Mouse (Mus musculus): ENCODE results near the gene Psma4.
"Not testable (repeated sequence)": the region's sequence is repeated elsewhere in the genome, so short reads cannot be mapped to it uniquely, and the experiment has no call there.

Psma4 gene

GRCm38 (mm10) chr9:54950575-54951321, at the start of gene Psma4, which contains the start of gene AY074887:
Gene Psma4, plus strand, starts transcription at chr9:54950790.
Gene AY074887, minus strand, starts transcription at chr9:54950998.
- peak; percentile 89 for DNase-seq (ENCODE audit: extremely low read depth, low read depth)

- no peak for DNase-seq (ENCODE audit: extremely low read depth, low read depth)
Measured at GRCm38 (mm10) chr9:54909446-54909845, 41.1 kb upstream of the Psma4 start.

DNA sequence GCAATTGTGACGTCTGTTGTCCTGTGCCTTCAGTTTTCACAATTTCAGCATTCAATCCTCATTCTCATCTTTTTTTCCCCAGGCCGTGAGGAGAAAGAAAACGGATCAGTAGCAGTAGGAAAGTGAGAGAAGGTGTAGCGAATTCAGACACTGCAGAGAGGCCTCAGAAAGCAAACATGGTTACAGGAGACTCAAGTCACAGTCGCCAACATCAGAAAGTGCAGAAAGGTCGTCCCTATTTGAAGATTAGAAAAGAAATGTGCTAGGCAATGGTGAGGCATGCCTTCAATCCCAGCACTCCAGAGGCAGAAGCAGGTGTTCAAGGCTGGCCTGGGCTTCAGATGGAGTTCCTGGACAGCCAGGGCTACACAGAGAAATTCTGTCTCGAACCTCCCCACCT, 35.0 kb upstream of the Psma4 start:
- DNase-seq (ENCODE audit: extremely low read depth, low read depth) = no peak

GRCm38 (mm10) chr9:54916401-54916800, 34.2 kb upstream of the Psma4 start:
- DNase-seq (ENCODE audit: extremely low read depth, low read depth) = no peak

DNA sequence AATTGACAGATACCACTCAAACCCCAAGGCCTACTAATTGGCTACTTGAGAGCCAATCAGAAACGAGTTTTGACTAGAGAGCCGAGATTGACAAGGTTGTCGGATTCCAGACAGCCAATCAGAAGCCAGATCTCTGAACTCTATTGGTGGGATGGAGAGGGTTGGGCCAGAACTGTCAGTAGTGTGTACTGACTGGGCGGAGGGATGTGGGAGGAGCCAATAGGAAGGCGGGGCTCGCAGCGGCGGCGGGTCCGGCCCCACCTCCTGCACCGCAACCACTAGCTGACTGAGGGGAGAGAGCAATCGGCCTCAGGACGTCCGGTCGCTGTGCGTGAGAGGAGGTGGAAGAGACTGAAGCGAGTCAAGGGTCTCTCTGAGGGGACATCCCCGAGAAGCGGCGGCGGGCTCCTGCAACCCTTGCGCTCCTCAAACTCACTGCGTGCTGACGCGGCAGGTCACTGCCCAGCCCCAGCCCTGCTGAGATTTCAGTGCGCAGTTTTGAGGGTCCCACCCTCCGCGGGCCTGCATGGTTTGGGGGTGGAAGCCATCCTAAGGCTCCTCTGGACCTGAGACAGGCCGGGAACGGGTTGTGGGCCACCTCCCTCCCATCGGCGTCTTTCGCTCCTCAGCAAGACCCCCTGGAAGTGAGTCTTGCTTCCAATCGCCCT, 33.4 kb upstream of the Psma4 start, which contains the start of gene Hykk:
TSS of gene Hykk (plus strand) at position 274 of the 668 bp plus-strand sequence.
- no peak for DNase-seq (ENCODE audit: extremely low read depth, low read depth)

DNA sequence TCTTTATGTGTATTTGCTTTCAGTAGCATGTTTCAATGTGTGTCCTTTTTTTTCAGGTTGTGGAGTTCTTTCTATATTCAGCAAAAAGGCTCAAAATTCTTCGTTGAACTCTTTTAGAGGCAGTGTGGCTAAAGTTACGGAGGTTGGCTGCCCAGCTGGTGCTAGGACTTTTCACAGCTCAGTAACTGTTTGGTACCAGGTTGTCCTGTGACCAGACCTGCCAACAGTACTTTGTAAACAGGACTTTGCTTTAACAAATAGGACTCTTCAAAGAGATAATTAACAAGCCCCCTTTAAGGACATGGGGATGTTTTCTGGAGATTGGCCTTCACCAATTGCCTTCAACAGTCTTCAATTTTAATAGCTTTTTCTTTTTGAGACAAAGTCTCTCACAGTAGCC, 32.4 kb upstream of the Psma4 start:
- DNase-seq (ENCODE audit: extremely low read depth, low read depth) = no peak

DNA sequence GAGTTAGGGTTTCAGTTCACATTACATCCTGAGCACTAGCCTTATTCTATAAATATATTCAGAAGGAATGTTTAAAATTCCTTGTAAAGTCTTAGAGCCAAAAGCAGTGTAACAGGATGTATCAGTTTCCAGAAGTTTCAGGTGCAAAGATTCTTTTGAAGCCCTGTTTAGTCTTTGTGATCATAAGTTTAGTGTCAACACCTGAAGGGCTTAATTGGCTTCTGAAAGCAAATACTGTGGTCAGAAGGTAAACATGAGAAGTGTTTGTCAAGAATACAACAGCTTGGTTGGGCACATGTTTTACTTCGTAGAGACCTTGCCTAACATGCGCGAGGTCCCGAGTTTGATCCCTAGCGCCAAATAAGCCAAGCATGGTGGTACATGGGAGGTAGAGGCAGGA, 31.8 kb upstream of the Psma4 start:
- no peak for DNase-seq (ENCODE audit: extremely low read depth, low read depth)

GRCm38 (mm10) chr9:54919946-54920345, 30.6 kb upstream of the Psma4 start:
- no peak for DNase-seq (ENCODE audit: extremely low read depth, low read depth)

DNA sequence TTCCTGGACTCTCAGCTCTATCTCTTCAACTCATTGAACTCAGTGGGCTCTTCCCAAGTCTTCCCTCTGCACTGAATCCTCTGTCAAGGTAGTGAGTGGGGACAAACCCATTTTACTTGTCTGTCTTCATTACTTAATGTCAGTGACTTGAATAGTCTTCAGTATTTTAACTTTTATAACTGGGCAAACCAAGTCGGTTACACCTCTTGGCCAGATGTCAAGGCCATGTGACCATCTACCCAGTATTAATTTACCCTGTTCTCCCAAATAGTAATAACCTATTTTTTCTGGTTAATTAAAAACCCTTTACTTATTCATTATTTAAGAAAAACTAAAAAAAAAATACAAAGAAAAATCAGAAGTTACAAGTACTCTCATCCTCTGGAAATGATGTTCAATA, 19.8 kb upstream of the Psma4 start:
- DNase-seq (ENCODE audit: extremely low read depth, low read depth) = no peak

DNA sequence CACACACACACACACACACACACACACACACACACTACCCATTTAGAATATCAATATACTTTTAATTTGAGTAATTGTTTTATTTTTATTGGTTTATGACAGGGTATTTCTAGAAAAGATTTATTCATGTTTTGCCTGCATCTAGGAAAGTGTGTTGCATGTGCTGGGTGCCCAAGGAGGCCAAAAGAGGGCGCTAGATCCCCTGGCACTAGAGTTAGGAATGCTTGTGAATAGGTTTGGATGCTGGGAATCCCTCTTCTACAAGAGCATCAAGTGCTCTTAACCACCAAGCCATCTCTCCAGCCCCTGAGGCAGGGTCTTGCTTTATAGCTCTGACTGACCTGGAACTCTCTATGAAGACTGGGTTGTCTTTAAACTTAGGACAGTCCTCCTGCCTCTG, 18.8 kb upstream of the Psma4 start:
- DNase-seq (ENCODE audit: extremely low read depth, low read depth) = no peak

GRCm38 (mm10) chr9:54932379-54932778, 18.2 kb upstream of the Psma4 start:
- DNase-seq (ENCODE audit: extremely low read depth, low read depth) = no peak

DNA sequence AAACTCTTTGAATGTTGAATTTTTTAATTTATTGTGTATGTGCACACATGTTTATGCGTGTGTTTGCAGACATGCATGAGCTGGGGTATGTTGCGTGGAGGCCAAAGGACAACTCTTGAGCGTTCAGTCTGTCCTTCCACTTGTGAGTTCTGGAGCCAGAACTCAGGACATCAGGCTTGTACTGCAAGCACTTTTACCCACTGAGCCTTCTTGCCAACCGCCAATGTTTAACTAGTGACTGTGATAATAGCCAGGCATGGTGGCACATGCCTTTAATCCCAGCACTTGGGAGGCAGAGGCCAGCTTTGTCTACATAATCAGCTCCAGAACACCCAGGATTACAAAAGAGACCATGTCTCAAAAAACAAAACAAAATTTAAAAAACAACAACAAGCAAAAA, 8.5 kb upstream of the Psma4 start:
- DNase-seq (ENCODE audit: extremely low read depth, low read depth) = no peak

DNA sequence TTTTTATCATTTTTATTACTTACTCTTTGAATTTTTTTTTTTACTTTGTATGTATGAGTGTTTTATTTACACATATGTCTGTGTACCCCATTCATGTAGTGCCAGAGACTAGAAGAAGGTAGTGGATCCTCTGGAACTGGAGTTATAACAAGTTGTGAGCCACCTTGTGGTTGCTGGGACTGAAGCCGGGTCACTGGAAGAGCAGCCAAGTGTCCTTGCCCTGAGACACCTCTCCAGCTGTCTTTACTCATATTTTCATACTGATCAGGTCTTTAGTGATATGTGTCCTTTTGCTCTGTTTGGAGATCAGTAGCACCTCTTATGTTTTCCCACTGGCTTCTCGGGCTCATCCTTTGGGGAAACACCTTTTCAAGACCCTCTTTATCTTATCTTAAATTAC, 6.1 kb upstream of the Psma4 start:
- no peak for DNase-seq (ENCODE audit: extremely low read depth, low read depth)

DNA sequence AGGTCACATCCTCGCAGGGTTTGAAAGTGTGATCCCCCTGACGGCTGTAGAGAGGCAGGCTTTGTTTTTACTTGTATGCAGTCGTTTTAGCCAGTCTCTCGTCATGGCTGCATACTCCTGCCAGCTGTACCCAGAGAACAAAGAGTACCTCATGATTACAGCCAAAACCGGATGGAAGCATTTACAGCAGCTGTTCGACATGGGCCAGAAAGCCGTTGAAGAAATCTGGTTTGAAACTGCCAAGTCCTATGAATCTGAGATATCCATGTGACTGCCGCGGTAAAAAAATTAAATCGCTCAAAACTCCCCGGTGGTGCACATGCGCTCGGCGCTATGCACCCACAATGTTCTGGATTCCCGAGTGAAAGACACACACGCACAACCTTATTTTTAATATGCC, 4.3 kb upstream of the Psma4 start:
- DNase-seq (ENCODE audit: extremely low read depth, low read depth) = no peak

DNA sequence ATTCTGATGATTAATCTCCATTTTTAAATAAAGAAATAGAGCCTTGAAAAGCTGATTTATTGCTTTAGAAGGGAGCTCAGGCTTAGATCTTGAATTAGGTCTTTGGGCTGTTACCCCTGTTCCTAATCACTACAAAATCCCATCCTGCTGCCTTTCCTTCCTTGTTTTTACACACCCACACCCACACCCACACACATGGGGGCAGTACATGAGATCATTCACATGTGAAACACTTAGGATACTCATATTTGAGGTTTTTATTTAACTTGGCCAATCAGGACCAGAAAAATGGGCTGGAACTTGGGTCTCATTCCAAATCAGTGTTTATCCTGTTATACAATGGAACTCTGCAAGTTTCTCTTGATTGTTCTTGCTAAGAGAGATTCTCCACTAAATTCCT, 1.1 kb upstream of the Psma4 start:
- no peak for DNase-seq (ENCODE audit: extremely low read depth, low read depth)

GRCm38 (mm10) chr9:54950162-54950561, 428 bp upstream of the Psma4 start:
- DNase-seq (ENCODE audit: extremely low read depth, low read depth) = not testable (repeated sequence)

DNA sequence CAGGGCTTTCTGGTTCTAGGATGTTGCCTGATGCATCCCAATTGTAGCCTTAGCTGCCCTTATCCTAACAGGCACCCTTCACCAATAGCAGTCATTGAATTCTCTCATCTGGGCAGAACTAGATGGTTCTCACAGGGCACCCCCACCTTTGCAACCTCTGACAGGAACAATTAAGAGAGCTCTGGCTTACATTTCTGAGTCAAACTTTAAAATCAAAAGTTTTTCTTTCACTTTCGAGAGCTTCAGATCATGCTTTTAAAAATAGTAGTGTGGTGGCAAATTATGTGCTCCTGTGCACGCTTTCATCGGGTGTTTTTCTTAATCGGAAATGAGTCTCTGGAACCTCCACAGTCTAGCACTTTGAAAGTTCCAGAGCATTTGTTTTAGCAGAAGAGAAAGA, 10.5 kb downstream of the Psma4 start:
- DNase-seq (ENCODE audit: extremely low read depth, low read depth) = no peak

DNA sequence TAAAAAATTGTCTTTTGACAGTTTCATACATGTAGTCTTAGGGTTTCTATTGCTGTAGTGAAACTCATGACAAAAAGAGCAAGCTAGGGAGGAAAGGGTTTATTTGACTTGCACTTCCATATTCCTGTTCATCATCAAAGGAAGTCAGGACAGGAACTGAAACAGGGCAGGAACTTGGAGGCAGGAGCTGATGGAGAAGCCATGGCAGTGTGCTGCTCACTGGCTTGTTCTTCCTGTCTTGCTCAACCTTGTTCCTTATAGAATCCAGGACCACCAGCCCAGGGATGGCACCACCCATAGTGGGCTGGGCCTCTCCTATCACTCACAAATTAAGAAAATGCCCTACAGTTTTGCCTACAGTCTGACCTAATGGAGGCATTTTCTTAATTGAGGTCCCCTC, 13.1 kb downstream of the Psma4 start:
- DNase-seq (ENCODE audit: extremely low read depth, low read depth) = no peak

GRCm38 (mm10) chr9:54969972-54970637, 19.5 kb downstream of the Psma4 start:
- no peak for DNase-seq (ENCODE audit: extremely low read depth, low read depth)

GRCm38 (mm10) chr9:54980674-54981073, 30.1 kb downstream of the Psma4 start, which contains the start of gene Chrna5:
Gene Chrna5, plus strand, starts transcription at chr9:54980880.
- no peak for DNase-seq (ENCODE audit: extremely low read depth, low read depth)

- DNase-seq (ENCODE audit: extremely low read depth, low read depth) = no peak
Measured at GRCm38 (mm10) chr9:54981291-54982191, 31.0 kb downstream of the Psma4 start.
